Mouse (Mus musculus) megakaryocyte progenitor cell, adult 5-6 weeks (primary cell): Measurements from ENCODE around the gene Efl1. TPM values are rescaled to one million over a fixed set of nuclear protein-coding genes. Genes with fewer than 3 reads are reported as not detected.
"Not testable (repeated sequence)": the region's sequence is repeated elsewhere in the genome, so short reads cannot be mapped to it uniquely, and the experiment has no call there.

ENCODE experiments used
- ATAC-seq: replicated peaks from 2 replicates; pipeline ENCODE4 v1.8.0; 2016; ENCODE audit warnings: mild to moderate bottlenecking, moderate TSS enrichment, inconsistent platforms; ENCODE audit not compliant: poor library complexity
- total RNA-seq, 2 experiments: library from RNA; stranded (forward) in 1 of 2; stranded (reverse) in 1 of 2; fragments of 157-497, 149-512 nt in 1 of 2; fragments of 200-1000 nt in 1 of 2; gene quantifications; 2 replicates each; pipeline versions ENCODE4 v1.2.3 to v1.2.4; 2015 to 2017

The Efl1 gene
- total RNA-seq, 2 experiments from 2014 or later, result 19.6 to 27.9 TPM

DNA sequence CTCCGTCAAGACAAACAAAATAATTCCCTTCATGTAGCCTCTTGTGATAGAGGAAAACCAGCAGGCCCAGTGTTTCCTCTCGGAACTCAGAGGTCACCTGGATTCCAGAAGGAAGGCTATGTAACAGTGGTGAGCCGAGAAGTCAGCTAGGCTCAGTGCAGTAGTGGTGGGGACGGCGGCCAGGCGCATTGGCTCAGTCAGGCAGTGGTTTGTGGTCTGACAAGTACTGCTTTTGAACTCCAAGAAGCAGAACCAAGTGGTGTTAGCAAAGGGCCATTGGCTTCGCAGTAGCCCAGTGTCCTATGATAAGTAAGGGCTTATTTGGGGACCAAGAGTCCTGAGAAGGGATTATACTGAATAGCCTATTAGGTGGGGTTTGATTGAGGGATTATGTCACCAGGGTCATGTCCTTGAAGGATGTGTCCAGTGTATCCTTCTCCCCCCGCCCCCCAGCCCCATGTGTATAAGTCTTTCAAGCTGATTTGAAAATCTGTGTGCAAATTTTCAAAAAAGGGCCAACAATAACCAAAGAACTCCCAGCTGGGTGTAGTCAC, 107.3 kb downstream of the Efl1 start:
- ATAC-seq, result peak; percentile 90

- ATAC-seq, result no peak
These were observed 110.1 kb downstream of the Efl1 start for GRCm38 (mm10) chr7:82758521-82758920.

DNA sequence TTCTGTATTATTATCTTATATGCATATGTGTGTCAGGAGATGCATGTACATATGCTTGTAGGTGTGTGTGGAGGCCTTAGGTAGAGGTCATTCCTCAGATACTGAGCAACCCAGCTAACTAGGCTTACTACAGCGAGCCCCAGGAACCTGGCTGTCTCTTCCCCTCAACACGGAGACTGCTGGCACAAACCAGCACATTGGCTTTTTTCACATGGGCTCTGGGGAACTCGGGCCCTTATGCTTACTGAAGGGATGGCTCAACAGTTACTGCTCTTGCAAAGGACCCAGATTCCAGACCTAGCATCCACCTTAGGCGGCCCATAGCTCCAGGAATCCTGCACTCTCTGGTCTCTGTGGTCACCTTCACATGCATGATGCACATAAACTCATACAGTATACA, 110.7 kb downstream of the Efl1 start:
- ATAC-seq, result no peak

GRCm38 (mm10) chr7:82764951-82765350, 116.5 kb downstream of the Efl1 start:
- ATAC-seq, result peak; percentile 70

- no peak for ATAC-seq
These were observed 118.2 kb downstream of the Efl1 start for GRCm38 (mm10) chr7:82766623-82767022.

- no peak for ATAC-seq
These were observed 121.8 kb downstream of the Efl1 start for GRCm38 (mm10) chr7:82770207-82770606.

GRCm38 (mm10) chr7:82770957-82771660, 122.7 kb downstream of the Efl1 start:
- peak; percentile 66 for ATAC-seq

- not testable (repeated sequence) for ATAC-seq
These were observed 123.2 kb downstream of the Efl1 start for GRCm38 (mm10) chr7:82771661-82772021.

DNA sequence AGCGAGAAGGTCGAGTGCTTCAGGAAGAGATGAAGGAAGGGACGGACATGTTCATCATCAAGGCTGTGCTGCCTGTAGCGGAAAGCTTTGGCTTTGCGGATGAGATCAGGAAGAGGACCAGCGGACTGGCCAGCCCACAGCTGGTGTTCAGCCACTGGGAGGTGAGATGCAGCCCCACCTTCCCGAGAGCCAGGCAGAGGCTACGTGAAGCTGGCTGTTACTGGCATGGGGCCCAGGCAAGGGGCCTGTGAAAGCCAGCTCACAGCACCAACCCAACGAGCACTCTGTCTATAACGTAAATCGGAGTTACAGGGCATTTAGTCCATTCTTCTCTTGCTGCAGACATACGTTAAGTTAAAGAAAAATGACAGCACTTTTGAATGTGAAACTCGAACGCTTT, 124.1 kb downstream of the Efl1 start:
- no peak for ATAC-seq

- ATAC-seq, result no peak
These were observed 124.7 kb downstream of the Efl1 start for GRCm38 (mm10) chr7:82773150-82773549.

GRCm38 (mm10) chr7:82773884-82774283, 125.5 kb downstream of the Efl1 start:
- no peak for ATAC-seq

DNA sequence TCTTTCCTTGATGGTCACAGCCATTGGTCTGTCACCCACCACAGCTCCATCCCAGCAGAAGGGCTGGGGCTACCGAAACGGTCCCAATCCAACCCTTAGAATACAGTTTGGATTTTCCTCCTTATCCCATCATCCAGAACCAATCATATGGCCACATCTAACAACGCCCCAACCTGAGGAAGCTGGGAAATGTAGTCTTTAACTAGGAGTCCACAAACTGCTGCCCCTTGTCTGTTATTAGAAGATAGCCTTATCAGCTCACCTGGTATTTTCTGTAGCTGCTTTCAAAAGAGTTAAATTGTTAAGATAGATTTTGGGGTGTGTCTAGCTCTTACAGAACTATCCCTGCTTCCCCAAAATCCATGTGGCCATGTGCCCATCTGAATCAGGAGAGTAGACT, 126.7 kb downstream of the Efl1 start:
- no peak for ATAC-seq

- no peak for ATAC-seq
These were observed 134.7 kb downstream of the Efl1 start for GRCm38 (mm10) chr7:82783071-82783470.

DNA sequence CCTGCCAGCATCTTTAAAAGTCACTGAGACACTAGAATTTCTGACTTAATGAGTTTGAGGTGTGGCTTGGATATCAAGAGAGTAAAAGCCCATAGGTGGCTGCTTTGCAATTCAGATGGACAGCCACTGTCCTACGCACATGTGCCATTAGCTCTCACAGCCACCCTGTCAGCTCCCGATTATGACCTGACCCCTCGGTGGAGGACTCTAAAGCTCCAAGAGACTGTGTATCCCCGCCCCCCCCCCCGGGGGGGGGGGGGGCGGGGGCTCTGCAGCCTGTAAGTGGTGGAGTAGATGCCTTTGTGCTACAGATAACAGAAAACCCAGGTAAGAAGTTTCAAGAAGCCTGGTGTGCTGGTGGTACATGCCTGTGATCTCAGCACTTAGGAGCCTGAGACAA, 135.3 kb downstream of the Efl1 start:
- no peak for ATAC-seq

GRCm38 (mm10) chr7:82785335-82785934, 137.0 kb downstream of the Efl1 start:
- ATAC-seq, result no peak

- ATAC-seq, result no peak
These were observed 137.7 kb downstream of the Efl1 start for GRCm38 (mm10) chr7:82785970-82786647.

DNA sequence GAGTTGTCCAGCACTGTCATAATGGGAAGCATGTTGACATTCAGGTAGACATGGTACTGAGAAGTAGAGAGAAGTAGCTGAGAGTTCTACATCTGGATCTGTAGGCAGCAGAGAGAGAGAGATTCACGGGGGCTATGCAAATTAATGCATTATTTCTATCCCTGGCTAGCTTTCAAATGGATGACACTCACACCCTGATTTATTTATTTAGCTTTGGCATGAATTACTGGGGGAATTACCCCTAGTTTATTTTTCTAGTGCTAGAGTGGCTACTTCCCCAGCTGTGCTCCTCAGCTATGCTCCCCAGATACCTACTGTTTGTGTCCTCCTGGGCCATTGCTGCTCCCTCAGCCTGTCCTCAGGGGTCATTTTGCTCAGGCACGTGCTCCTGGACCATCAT, 144.2 kb downstream of the Efl1 start:
- ATAC-seq, result no peak

DNA sequence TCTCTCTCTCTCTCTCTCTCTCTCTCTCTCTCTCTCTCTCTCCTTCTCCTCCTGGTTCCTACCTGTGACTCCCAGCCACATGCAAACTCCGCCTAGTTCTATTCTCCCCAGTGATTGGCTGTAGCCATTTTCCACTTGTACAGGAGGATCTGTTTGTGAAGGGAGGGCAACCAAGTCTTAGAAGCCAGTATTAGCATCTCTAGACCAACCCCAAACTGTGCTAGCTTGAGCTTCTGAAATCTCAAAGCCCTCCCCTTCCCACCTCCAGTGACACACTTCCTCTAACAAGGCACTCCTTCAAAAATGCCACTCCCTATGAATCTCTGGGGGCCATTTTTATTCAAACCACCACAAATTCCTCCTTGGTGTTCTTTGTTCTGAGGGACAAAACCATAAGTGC, 144.7 kb downstream of the Efl1 start:
- no peak for ATAC-seq

GRCm38 (mm10) chr7:82794542-82794941, 146.1 kb downstream of the Efl1 start:
- no peak for ATAC-seq

DNA sequence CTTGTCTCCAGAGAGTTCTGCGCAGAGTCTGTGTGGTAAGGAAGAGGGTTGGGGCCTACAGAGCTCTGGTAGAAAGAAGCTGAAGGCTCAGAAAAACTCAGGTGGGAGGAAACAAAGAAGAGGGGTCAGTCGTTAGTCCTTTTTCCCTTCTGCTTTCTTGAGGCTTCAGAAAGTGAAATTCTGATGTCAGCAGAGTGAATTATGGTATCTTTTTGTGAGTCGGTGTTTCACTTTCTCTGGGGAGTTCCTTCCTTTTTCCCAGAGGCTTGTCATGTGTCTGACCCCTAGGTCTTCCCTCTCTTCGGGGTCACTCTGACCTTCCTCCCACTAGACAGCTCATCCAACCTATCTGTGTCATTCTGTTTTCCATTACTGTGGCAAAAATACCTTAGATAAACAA, 153.8 kb downstream of the Efl1 start:
- ATAC-seq, result peak; percentile 65

GRCm38 (mm10) chr7:82808257-82808656, 159.8 kb downstream of the Efl1 start:
- no peak for ATAC-seq

- no peak for ATAC-seq
These were observed 160.7 kb downstream of the Efl1 start for GRCm38 (mm10) chr7:82809126-82809525.
